Mouse (Mus musculus) left cerebral cortex, adult 9 months (tissue): Measurements from ENCODE around the gene Cdc42.

Experiments
- DNase-seq, 2 experiments: peaks; one replicate each; pipeline ENCODE4 v3.0.0; 2022; ENCODE audit warnings: low spot score in 2 of 2

Gene Cdc42

GRCm38 (mm10) chr4:137371596-137372523 is 14.3 kb upstream of the Cdc42 start:
- no peak for DNase-seq

- DNase-seq = no peak
Observed at GRCm38 (mm10) chr4:137369954-137370750, 12.6 kb upstream of the Cdc42 start.

DNA sequence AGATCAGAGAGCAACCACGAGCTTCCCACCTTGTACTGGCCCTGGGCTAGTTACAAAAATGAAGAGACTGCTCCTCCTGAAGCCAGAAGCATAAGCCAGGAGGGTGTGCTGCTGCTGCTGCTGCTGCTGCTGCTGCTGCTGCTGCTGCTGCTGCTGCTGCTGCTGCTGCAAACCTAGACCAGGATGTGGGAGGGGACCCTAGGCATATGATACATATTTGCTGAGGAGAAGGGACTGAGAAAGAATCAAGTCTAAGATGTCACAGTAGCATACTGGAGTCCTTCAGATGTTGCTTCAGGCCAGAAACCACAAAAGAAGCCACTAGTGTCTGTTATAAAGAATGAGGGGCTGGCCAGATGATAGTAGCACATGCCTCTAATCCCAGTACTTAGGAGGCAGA is 10.7 kb upstream of the Cdc42 start:
- no peak for DNase-seq

DNA sequence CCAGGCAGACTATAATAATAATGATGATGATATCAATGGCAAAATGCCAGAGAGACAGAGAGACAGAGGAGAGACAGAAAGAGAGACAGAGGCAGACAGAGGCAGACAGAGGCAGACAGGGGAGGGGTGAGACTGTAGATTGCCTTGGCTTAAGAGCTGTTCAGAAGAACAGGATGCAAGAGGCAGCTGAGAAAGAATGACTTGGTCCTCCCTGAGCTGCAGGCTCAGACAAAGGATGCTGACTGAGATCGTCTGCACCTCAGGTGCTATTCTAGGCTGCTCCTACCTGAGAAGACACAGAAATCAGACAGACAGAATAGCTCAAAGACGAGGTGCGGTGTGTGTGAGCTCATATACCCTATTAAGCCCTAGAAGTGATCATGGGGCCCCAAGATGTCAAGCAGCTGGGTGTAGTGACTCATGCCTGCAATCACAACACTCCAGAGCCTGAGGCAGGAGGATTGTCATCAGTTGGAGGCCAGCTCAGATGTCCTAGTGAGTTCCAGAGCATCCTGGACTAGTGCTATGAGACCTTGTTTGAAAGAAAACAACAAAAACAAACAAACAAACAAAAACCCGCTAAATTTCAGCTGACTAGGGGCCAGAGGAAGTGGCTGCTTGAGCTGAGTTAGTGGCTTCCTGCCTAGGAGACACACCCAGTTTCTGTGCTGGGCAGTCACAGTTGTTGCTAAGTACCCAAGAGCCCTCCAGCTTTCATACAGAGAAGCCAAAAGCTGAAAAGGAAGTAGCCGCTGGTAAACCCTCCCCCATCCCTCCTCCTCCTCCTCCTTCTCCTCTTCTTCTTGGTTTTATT is 10.0 kb upstream of the Cdc42 start:
- DNase-seq = no peak

GRCm38 (mm10) chr4:137366097-137366496 is 8.6 kb upstream of the Cdc42 start:
- DNase-seq = no peak

DNA sequence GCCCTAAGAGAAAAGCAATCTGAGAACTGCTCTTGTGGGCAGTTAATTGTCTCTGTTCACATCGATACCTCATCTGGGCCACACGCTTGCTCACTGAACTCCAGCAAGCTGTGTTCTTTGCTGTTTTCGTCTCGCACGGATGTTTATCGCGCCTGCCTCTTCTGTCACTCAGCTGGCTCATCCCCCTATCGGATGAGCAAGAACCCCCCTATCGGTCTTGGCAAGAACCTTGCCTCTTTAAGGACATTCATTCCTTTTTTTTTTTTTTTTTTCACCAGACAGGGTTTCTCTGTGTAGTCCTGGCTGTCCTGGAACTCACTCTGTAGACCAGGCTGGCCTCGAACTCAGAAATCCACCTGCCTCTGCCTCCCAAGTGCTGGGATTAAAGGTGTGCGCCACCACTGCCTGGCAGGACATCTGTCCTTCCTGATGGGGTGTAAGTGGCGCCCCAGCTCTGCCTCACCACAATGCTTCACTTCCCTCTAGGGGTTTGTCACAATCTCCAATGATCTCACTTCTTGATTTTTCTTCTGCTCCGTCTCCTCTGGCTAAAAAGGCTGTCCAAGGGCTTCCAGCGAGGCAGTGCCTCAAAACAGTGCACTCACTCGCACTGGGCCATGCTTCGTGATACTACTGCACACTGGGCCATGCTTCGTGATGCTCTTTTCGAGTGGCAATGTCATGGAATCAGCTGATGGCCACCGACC is 8.0 kb upstream of the Cdc42 start:
- DNase-seq = no peak

- no peak for DNase-seq
Observed at GRCm38 (mm10) chr4:137364826-137365225, 7.3 kb upstream of the Cdc42 start.

DNA sequence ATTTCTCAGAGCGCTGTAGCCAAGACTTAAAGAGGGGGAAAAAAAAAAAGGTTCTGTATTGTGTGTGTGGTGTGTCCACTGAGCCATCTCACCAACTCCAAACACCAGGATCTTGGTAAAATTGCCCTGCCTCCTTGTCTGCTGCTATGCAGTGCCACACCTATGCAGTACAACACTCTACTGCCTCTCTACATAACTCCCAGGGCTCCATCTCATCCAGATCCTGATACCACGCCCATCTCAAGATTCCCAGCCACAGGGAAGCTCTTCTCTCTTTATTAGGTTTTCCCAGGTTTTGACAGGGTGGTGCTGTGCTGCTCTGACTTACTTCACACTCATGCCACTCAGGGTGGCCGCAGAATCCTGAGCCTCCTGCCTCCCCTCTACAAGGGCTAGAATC is 3.5 kb upstream of the Cdc42 start:
- DNase-seq = no peak

DNA sequence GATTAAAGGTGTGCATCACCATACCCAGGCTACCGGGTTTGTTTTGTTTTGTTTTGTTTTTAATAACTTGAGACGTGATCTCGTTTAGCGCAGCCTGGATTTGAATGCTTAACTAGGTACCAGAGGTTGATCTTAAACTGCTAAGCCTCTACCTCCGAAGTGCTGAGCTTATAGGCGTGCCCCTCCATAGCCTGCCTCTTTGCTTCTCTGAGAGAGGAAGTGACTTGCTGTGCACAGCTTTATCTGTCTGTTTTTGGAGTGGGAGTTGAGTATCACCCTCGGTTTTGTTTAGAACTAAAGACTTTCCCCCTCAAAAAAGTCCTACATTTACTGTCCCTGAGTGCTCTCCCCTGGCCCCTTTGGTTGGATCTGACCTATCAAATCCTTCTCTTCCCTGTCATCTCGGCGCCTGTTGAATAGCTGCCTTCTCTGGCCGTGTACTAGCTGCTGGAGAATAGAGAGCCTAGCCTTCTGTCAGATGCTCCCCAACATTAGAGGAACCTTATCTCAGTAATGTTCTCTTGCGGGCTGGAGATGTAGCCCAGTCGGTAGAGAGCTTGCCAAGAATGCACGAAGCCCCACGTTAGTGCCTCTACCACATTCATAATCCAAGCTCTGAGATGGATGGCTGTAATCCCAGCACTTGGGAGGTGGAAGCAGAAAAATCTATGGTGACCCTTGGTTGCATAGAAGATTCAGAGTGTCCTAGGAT is 927 bp upstream of the Cdc42 start:
- no peak for DNase-seq

DNA sequence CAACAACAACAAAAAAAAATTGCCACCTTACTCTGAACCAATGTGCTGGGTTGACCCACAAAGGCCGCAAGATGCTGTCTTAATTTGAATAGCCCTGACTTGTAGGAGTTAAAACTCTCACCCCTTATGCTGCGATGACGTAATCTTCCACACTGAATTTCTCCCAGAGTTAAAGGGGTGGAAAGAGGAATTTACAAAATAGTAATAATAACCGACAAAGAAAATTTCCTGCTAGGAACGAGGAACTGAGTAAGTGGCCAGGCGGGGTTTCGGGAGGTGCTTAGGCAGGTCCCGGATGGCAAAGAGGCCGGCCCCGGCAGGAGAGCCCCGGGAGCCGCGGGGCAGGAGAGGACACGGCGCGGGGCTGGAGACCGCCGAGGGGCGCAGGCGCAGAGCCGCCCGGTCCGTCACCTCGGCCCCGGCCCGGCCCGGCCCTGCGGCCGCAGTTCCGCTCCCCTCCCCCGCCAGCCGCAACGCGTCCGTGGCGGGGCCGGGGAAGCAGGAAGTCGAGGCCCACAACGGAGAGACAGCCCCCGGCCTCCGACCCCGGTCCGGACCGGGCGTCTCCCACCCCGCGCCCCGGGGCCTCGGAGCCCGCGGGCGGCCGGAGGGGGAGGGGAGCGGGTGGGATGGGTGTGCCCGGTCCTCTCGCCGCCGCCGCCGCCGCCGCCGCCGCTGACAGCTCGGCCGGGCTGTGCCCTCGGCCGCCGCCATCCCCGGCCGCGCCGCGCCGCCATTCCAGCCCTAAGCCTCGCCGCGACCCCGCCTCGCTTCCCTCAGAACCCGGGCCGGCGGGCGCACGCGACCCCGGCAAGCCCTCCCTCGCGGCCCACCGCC is 628 bp downstream of the Cdc42 start:
- DNase-seq = peak in 1 of 2 experiments; percentile 39

- DNase-seq = no peak
Observed at GRCm38 (mm10) chr4:137350627-137351026, 6.9 kb downstream of the Cdc42 start.

GRCm38 (mm10) chr4:137345790-137346189 is 11.7 kb downstream of the Cdc42 start:
- DNase-seq = no peak

DNA sequence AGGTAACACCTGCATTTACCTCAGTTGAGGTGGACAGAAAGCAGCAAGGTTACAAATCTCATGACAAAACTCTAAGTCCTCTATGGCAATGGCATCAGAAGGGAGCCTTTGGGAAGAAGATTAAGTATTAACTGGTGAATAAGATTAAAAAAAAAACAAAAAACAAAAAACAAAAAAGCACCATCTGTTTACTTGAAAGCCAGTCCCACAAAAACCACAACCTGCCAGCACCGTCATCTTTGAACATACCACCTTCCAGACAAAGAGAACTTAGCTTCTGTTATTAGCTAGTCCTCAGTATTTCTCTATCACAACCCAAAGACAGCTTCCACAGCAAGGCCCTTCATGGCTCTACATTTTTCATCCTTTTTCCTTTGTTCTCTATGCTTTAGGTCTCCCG is 12.4 kb downstream of the Cdc42 start:
- DNase-seq = no peak

DNA sequence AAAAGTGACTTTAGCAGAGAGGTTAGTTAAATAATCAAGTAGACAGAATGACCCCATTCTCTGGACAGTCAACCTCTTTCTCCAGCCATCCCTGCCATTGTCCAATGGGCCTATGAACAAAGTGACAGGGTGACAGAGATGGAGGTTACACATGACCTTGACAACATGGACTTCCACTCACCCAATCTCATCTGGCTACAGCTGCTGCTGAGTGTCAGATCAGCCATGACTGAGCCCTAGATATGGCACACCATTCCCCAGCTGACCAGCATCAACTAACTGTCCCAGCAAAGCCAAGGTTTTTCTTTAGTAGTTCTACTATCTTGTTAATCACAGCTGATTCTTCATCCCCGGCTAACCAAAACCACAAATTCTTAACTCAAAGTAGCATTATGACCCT is 14.7 kb downstream of the Cdc42 start:
- DNase-seq = no peak

DNA sequence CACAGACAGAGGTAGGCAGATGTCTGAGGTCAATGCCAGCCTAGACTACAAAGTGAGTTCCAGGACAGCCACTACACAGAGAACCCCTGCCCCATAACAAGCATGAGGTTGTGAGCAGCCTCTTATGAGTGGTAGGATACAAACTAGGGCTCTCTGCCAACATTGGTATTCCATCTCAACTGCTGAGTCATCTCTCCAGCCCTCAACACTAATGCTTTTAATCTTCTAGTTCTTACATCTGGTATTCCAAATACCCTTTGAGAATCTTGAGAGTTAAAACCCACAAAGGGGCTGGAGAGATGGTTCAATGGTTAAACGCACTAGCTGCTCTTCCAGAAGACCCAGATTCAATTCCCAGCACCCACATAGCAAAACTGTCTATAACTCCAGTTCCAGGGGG is 18.1 kb downstream of the Cdc42 start:
- no peak for DNase-seq

- DNase-seq = no peak
Observed at GRCm38 (mm10) chr4:137336468-137336867, 21.1 kb downstream of the Cdc42 start.

- DNase-seq = no peak
Observed at GRCm38 (mm10) chr4:137332051-137332450, 25.5 kb downstream of the Cdc42 start.

- DNase-seq = no peak
Observed at GRCm38 (mm10) chr4:137326494-137326893, 31.0 kb downstream of the Cdc42 start.

DNA sequence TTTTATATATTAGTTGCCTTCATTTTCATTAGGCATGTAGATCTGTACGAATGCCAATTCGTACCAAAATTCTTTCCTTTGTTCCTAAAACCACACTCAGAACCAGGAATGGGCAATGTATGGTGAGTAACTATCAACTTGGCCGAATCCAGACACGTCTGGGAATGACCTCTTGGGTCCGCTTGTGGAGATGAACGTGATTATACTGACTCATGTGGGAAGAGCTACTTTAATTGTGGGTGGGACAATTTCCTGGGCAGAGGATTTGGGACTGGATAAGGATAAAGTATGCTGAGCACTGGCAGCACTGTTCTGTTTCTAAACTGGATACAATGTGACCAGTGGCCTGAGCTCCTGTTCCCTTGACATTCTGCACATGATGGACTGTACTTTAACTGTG is 32.6 kb downstream of the Cdc42 start:
- DNase-seq = no peak
